Mouse (Mus musculus) E14TG2a.4 (cell line): ENCODE data around the gene Ppp6r2.

ENCODE experiments used
- H3K27me3 ChIP-seq: 2 replicates; pipeline ENCODE4 v1.6.1; 2014; ENCODE audit warnings: low read length, control low read depth; ENCODE audit not compliant: insufficient read depth
- H3K36me3 ChIP-seq: 2 replicates; pipeline ENCODE4 v1.6.1; 2014; ENCODE audit warnings: low read length, control low read depth; ENCODE audit not compliant: insufficient read depth
- H3K4me1 ChIP-seq: replicated peaks from 2 replicates; pipeline ENCODE4 v1.6.1; 2014; ENCODE audit warnings: low read depth, low read length, control low read depth
- H3K4me3 ChIP-seq: replicated peaks from 2 replicates; pipeline ENCODE4 v1.5.1; 2014; ENCODE audit warnings: mild to moderate bottlenecking, low read length
- H3K9me3 ChIP-seq: 2 replicates; pipeline ENCODE4 v1.6.1; 2014; ENCODE audit warnings: low read length, control low read depth
- CTCF ChIP-seq: conservative IDR thresholded peaks from 2 replicates; pipeline ENCODE4 v1.5.1; 2014; ENCODE audit warnings: low read length
- NANOG ChIP-seq: IDR thresholded peaks from 2 replicates; pipeline ENCODE4 v1.6.1; 2014; ENCODE audit warnings: borderline replicate concordance, low read length, mixed read lengths
- POU5F1 ChIP-seq: IDR thresholded peaks from 2 replicates; pipeline ENCODE4 v1.6.1; 2014; ENCODE audit warnings: low read length, borderline replicate concordance

Ppp6r2 gene

DNA sequence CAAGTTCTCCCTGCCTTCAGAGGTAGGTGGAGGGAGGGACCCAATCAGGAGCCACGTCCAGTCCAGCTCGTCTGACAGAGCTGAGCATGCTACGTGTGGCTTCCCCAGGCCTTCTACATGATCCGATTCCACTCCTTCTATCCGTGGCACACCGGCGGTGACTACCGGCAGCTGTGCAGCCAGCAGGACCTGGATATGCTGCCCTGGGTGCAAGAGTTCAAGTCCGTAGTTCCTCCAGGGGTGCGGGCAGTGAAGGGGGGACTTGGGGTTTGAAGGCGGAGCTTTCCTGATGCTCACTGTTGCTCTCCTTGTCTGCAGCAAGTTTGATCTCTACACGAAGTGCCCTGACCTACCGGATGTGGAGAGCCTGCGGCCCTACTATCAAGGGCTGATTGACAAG, 125.1 kb downstream of the Ppp6r2 start:
- peak overlapping the region; percentile 71 for H3K4me3 ChIP-seq
- peaks cover 20% of the 10 kb centered on the region for H3K27me3 ChIP-seq
- TF ChIP-seq POU5F1 (no peak), CTCF (no peak), NANOG (no peak)
- H3K36me3 ChIP-seq: no peaks in the 10 kb centered on the region
- peaks cover 20% of the 10 kb centered on the region for H3K9me3 ChIP-seq
- H3K4me1 ChIP-seq: peaks cover 19% of the 10 kb centered on the region
